Mouse (Mus musculus) limb, embryonic 12.5 days (tissue): ENCODE measurements around the gene Prcp. TPM values are rescaled to one million over a fixed set of nuclear protein-coding genes. Genes with fewer than 3 reads are reported as not detected.

Experiments used
- ATAC-seq: fragments of 200-750 bp; cut with Nextera tagmentation; 2 replicates; pipeline ENCODE4 v1.8.0; 2017; ENCODE audit warnings: low read depth, moderate TSS enrichment; ENCODE audit not compliant: insufficient number of reproducible peaks, insufficient read depth, low FRiP score, low TSS enrichment
- H3K27ac ChIP-seq: fragments of 300-500 bp; sonication (generic); 2 replicates; pipeline ENCODE4 v1.5.1; 2016; ENCODE audit warnings: mild to moderate bottlenecking, moderate library complexity
- H3K27me3 ChIP-seq: fragments of 300-500 bp; sonication (generic); 2 replicates; pipeline ENCODE4 v1.6.1; 2016; ENCODE audit warnings: mild to moderate bottlenecking, moderate library complexity
- H3K36me3 ChIP-seq: fragments of 300-500 bp; sonication (generic); 2 replicates; pipeline ENCODE4 v1.6.1; 2016; ENCODE audit warnings: mild to moderate bottlenecking, moderate library complexity
- H3K4me1 ChIP-seq: fragments of 300-500 bp; sonication (generic); replicated peaks from 2 replicates; pipeline ENCODE4 v1.6.1; 2016
- H3K4me2 ChIP-seq: fragments of 300-500 bp; sonication (generic); 2 replicates; pipeline ENCODE4 v1.6.1; 2016; ENCODE audit warnings: mild to moderate bottlenecking, moderate library complexity
- H3K4me3 ChIP-seq: fragments of 300-500 bp; sonication (generic); replicated peaks from 2 replicates; pipeline ENCODE4 v1.5.1; 2016; ENCODE audit warnings: mild to moderate bottlenecking
- H3K9ac ChIP-seq: fragments of 300-500 bp; sonication (generic); replicated peaks from 2 replicates; pipeline ENCODE4 v1.6.1; 2016; ENCODE audit warnings: mild to moderate bottlenecking, moderate library complexity
- H3K9me3 ChIP-seq: fragments of 300-500 bp; sonication (generic); 2 replicates; pipeline ENCODE4 v1.6.1; 2016; ENCODE audit warnings: mild to moderate bottlenecking, moderate library complexity
- WGBS: fragments of 180-500 bp; shearing (Covaris S2); methylation state at CpG from one replicate; pipeline ENCODE4 v1.1.7; 2016; 5-methylcytosine and 5-hydroxymethylcytosine counted together
- polyA plus RNA-seq: library from polyadenylated mRNA; unstranded; fragments of >200 nt; fragmentation: Nextera tagmentation; extraction: Ambion mirVana; gene quantifications from 2 replicates; pipeline ENCODE4 v1.2.1, GENCODE M21; 2016

Gene Prcp
- polyA plus RNA-seq, 1 experiment from 2014 or later: 23.6 TPM

GRCm38 (mm10) chr7:92980741-92981140 lies 106.5 kb downstream of the Prcp start:
- Histone ChIP-seq H3K4me2 (no peak overlapping the region), H3K27me3 (no peaks in the 10 kb centered on the region), H3K4me3 (no peak overlapping the region), H3K27ac (no peak overlapping the region), H3K36me3 (no peaks in the 10 kb centered on the region), H3K9me3 (no peaks in the 10 kb centered on the region), H3K4me1 (peaks cover 4% of the 10 kb centered on the region; the same call in 1 of the 2 replicates), H3K9ac (no peak overlapping the region)
- WGBS: 48% methylated on average over 2 of the region's 2 CpGs
- ATAC-seq: no peak

DNA sequence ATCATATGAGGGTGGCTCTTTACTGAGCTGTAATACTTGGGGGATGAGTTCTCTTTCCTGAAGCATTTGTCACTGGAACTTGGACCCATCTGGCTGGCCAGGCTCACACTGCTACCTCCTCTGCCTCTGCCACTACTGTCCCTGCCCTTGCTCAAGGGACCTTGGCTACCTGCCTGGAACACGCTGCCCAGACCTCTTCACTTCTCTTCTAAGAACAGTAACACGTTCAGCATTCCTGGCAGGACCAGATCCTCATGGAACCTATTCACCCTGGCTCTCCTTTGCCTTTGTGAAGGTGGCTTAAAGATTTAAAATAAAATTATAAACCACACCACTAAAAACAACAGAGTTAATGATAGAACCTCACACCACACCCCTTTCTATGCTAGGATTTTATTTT lies 107.6 kb downstream of the Prcp start:
- Histone ChIP-seq H3K36me3 (no peaks in the 10 kb centered on the region), H3K4me2 (no peak overlapping the region), H3K4me3 (no peak overlapping the region), H3K9ac (no peak overlapping the region), H3K9me3 (no peaks in the 10 kb centered on the region), H3K27ac (no peak overlapping the region), H3K4me1 (peaks cover 4% of the 10 kb centered on the region; the same call in 1 of the 2 replicates), H3K27me3 (no peaks in the 10 kb centered on the region)
- WGBS: 73% methylated on average over 2 of the region's 2 CpGs
- no peak for ATAC-seq

Other genes with a start within 250 kb of the Prcp start
- 7.6 and 7.9 TPM in 2 replicates for gene Ankrd42, start 237.3 kb upstream of the Prcp start, polyA plus RNA-seq
- 31.6 and 34.1 TPM in 2 replicates for gene Pcf11, start 204.5 kb upstream of the Prcp start, polyA plus RNA-seq
- 11.8 and 18.0 TPM in 2 replicates for gene Rab30, start 132.9 kb upstream of the Prcp start, polyA plus RNA-seq
- gene Ddias, start 223 bp upstream of the Prcp start, polyA plus RNA-seq: 18.2 and 18.4 TPM in 2 replicates
- gene Fam181b, start 205.4 kb downstream of the Prcp start, polyA plus RNA-seq: 26.6 and 30.0 TPM in 2 replicates